In the genomic region with DNA sequence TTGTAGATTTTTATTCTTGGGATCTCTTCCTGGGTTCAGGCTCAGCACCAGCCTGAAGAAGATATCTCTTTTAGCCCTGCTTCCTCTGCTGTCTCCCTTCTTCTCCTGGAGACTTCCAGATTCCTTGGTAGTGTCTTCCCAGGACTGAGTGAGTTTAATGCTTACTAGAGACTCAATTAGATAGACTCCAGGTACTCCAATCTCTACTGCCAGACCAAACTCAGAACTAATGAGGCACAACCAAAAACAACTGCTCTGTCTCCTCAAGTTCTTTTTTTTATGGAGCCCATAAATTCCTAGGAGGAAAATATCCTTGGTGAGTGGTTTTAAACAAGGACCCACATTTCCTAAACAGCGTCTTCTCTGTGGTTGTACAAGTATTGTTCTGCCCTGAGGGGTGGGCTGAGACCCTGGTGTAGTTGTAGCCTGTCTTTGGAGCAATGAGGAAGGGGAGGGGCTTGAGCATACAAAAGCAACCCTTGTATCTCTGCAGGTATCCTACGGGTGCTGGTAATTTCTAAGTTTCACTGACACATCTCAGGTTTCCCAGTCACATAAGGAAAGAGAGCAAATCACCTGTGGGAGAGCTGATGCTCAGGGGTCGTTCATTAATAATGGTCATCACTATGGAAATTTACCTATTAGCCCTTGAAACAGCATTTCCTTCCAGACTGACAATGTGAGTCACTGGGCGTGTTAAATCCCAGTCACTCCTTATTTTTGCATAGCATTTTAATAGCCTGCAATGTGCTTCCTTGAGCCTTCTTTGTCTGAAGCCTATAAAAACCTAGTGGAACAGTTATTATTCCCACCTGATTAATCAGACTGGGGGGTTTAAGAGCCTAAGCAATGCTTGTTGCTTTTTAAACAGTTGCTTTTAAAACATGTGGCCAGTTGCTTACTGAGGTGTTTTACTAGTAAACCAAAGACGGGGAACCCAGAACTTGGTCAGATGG, we compare ENCODE assay signal across 22 mouse cellular contexts.
A peak's percentile ranks its signal among the peaks of the same experiment; 100 is the strongest.
DNase-seq lines count a peak whose midpoint lies in the region; ATAC-seq and TF ChIP-seq lines count a peak whose summit lies in the region.
"Had no signal": no experiment of that assay in that cellular context is flagged by ENCODE, and none has a peak within 500 bp of the region (broad histone marks: within the 10 kb centered on the region; RNA-seq: fewer than 3 reads in every experiment).

No protein-coding gene starts in this region.

- H3K36me3 ChIP-seq in kidney, embryonic 16.5 days (ENCODE audit: insufficient read depth, low read length), result no peaks in the 10 kb centered on the region
- no peaks in the 10 kb centered on the region for H3K36me3 ChIP-seq in myocyte (ENCODE audit: control insufficient read depth, insufficient read depth)
- H3K36me3 ChIP-seq in forebrain, embryonic 14.5 days (ENCODE audit: control insufficient read depth, insufficient read depth, low read length), result no peaks in the 10 kb centered on the region
- H3K36me3 ChIP-seq: embryonic facial prominence, embryonic 13.5 days; G1E; heart, embryonic 10.5 days; hindbrain, embryonic 12.5 days had no signal

- 31% methylated on average over 5 of the region's 5 CpGs for WGBS in kidney, embryonic 16.5 days
- WGBS in forebrain, embryonic 14.5 days, result 54% methylated on average over 5 of the region's 5 CpGs

- ATAC-seq in kidney, embryonic 16.5 days (ENCODE audit: low FRiP score, low TSS enrichment), result peak; percentile 77
- ATAC-seq in forebrain, embryonic 14.5 days, result no peak
- ATAC-seq: CD4-positive, CD25-positive, alpha-beta regulatory T cell, adult 4 months; forebrain, embryonic 13.5 days; hindbrain, embryonic 16.5 days had no signal

- no peak overlapping the region for H3K4me2 ChIP-seq in kidney, embryonic 16.5 days (replicated peaks; ENCODE audit: low read depth, low read length)
- peak overlapping the region; percentile 50 for H3K4me2 ChIP-seq in myocyte (ENCODE audit: low read depth)
- H3K4me2 ChIP-seq in forebrain, embryonic 14.5 days (ENCODE audit: low read length), result no peak overlapping the region
- H3K4me2 ChIP-seq: embryonic facial prominence, embryonic 13.5 days; forebrain, embryonic 13.5 days; hindbrain, embryonic 12.5 days had no signal

- no peak overlapping the region for H3K4me3 ChIP-seq in kidney, embryonic 16.5 days (ENCODE audit: low read length)
- H3K4me3 ChIP-seq in embryonic fibroblast, embryonic 13.5 days (ENCODE audit: insufficient read depth, low read length), result no peak overlapping the region
- H3K4me3 ChIP-seq in myocyte, result peak overlapping the region; percentile 7
- no peak overlapping the region for H3K4me3 ChIP-seq in forebrain, embryonic 14.5 days (ENCODE audit: low read depth, low read length)
- H3K4me3 ChIP-seq: embryonic facial prominence, embryonic 13.5 days; forebrain, embryonic 13.5 days; heart, embryonic 10.5 days; hindbrain, embryonic 12.5 days had no signal

- peak overlapping the region; percentile 44; the same call in 1 of the 2 replicates for H3K27ac ChIP-seq in kidney, embryonic 16.5 days (ENCODE audit: low read length)
- peak overlapping the region; percentile 31; the same call in 1 of the 2 replicates for H3K27ac ChIP-seq in embryonic fibroblast, embryonic 13.5 days (ENCODE audit: insufficient read depth, low read length)
- no peak overlapping the region for H3K27ac ChIP-seq in forebrain, embryonic 14.5 days (ENCODE audit: low read depth, low read length)
- H3K27ac ChIP-seq: embryonic facial prominence, embryonic 13.5 days; forebrain, embryonic 13.5 days; heart, embryonic 10.5 days; hindbrain, embryonic 12.5 days had no signal

- no peaks in the 10 kb centered on the region for H3K9me3 ChIP-seq in kidney, embryonic 16.5 days (ENCODE audit: low read length)
- no peaks in the 10 kb centered on the region for H3K9me3 ChIP-seq in forebrain, embryonic 14.5 days (replicated peaks; ENCODE audit: control insufficient read depth, low read length)
- H3K9me3 ChIP-seq: embryonic facial prominence, embryonic 13.5 days; forebrain, embryonic 13.5 days; heart, embryonic 10.5 days; hindbrain, embryonic 12.5 days had no signal

- TF ChIP-seq POLR2A in embryonic fibroblast, embryonic 13.5 days (IDR thresholded peaks at IDR 0.05; ENCODE audit: low read depth, low read length), result no peak
- TF ChIP-seq POLR2A in myocyte (IDR thresholded peaks at IDR 0.05; ENCODE audit: insufficient read length, low read depth), result no peak

- TF ChIP-seq CTCF in embryonic fibroblast, embryonic 13.5 days (IDR thresholded peaks at IDR 0.05; ENCODE audit: borderline replicate concordance, insufficient read depth, low read length), result no peak

- peaks cover 10% of the 10 kb centered on the region for H3K4me1 ChIP-seq in kidney, embryonic 16.5 days (ENCODE audit: insufficient read depth, low read length)
- H3K4me1 ChIP-seq in embryonic fibroblast, embryonic 13.5 days (ENCODE audit: control insufficient read depth, insufficient read depth, low read length), result peaks cover 14% of the 10 kb centered on the region
- no peaks in the 10 kb centered on the region for H3K4me1 ChIP-seq in forebrain, embryonic 14.5 days (ENCODE audit: control insufficient read depth, insufficient read depth, low read length)
- H3K4me1 ChIP-seq: embryonic facial prominence, embryonic 13.5 days; forebrain, embryonic 13.5 days; heart, embryonic 10.5 days; hindbrain, embryonic 12.5 days had no signal

- no peak for DNase-seq in kidney, adult 11 months
- peak; percentile 45 for DNase-seq in 3T3-L1 (ENCODE audit: low read depth, low spot score)
- DNase-seq in retina, postnatal 1 day, result no peak
- DNase-seq in forebrain, embryonic 14.5 days (ENCODE audit: low spot score), result no peak
- DNase-seq: adrenal gland, postnatal 10 days; cerebellum, adult 11-12 months; cerebellum, adult 9-10 months; cerebellum, postnatal 25 days; gastrocnemius, postnatal 10 days; heart, adult 18-20 months; heart, postnatal 10 days; heart, postnatal 4 days had no signal

- no peaks in the 10 kb centered on the region for H3K27me3 ChIP-seq in kidney, embryonic 16.5 days (ENCODE audit: insufficient read depth, low read length)
- H3K27me3 ChIP-seq in myocyte (ENCODE audit: control insufficient read depth, insufficient read depth, insufficient read length), result no peaks in the 10 kb centered on the region
- no peaks in the 10 kb centered on the region for H3K27me3 ChIP-seq in forebrain, embryonic 14.5 days (replicated peaks; ENCODE audit: control insufficient read depth, insufficient read depth, low read length)
- H3K27me3 ChIP-seq: embryonic facial prominence, embryonic 13.5 days; forebrain, embryonic 13.5 days; hindbrain, embryonic 12.5 days had no signal

- no peak overlapping the region for H3ac ChIP-seq in myocyte (ENCODE audit: control insufficient read depth, insufficient read length)

- H3K9ac ChIP-seq in kidney, embryonic 16.5 days (replicated peaks; ENCODE audit: low read length), result no peak overlapping the region
- H3K9ac ChIP-seq in forebrain, embryonic 14.5 days (ENCODE audit: low read length), result no peak overlapping the region
- H3K9ac ChIP-seq: embryonic facial prominence, embryonic 13.5 days; forebrain, embryonic 13.5 days; hindbrain, embryonic 12.5 days had no signal

- no peaks in the 10 kb centered on the region for H3K79me2 ChIP-seq in myocyte (ENCODE audit: control insufficient read depth, insufficient read depth)

TF ChIP-seq in myocyte, 11 proteins besides CTCF, POLR2A, EP300 and RAD21:
- TF ChIP-seq REST (IDR thresholded peaks at IDR 0.05; ENCODE audit: insufficient read depth, insufficient read length) (no peak), SRF (IDR thresholded peaks at IDR 0.05; ENCODE audit: control insufficient read depth, insufficient read length, low read depth) (no peak), USF1 (IDR thresholded peaks at IDR 0.05; ENCODE audit: low read depth) (no peak), TCF12 (IDR thresholded peaks at IDR 0.05; ENCODE audit: insufficient read depth, poor library complexity, severe bottlenecking) (no peak), MAX (IDR thresholded peaks at IDR 0.05; ENCODE audit: low read depth) (no peak), TCF3 (IDR thresholded peaks at IDR 0.05; ENCODE audit: insufficient read length, low read depth) (no peak), CEBPB (IDR thresholded peaks at IDR 0.05; ENCODE audit: insufficient read depth, poor library complexity, severe bottlenecking) (no peak), POLR2AphosphoS2 (IDR thresholded peaks at IDR 0.05; ENCODE audit: insufficient read length, low read depth) (no peak), MYOG (IDR thresholded peaks at IDR 0.05; ENCODE audit: control insufficient read depth in 1 of 3, insufficient read depth in 1 of 3, insufficient read length in 2 of 3, low read depth in 2 of 3) (no peak), E2F4 (IDR thresholded peaks at IDR 0.05; ENCODE audit: insufficient read depth) (no peak), MYOD1 (IDR thresholded peaks at IDR 0.05; ENCODE audit: control insufficient read depth in 1 of 3, insufficient read length in 2 of 3, low read depth in 2 of 3) (no peak)
